Mouse (Mus musculus): ENCODE results near the gene Rpl13a. TPM values are rescaled to one million over a fixed set of nuclear protein-coding genes. Genes with fewer than 3 reads are reported as not detected.

Rpl13a gene
- polyA plus RNA-seq, 1 experiment = 1,205 TPM

- no peak for TF ChIP-seq CTCF (IDR thresholded peaks at IDR 0.05; ENCODE audit: insufficient read depth, low read depth, low read length)
- no peak for TF ChIP-seq POLR2A (IDR thresholded peaks at IDR 0.05; ENCODE audit: insufficient read depth, low read depth, low read length)
- WGBS = 58% methylated on average over 25 of the region's 25 CpGs
- H3K27ac ChIP-seq (ENCODE audit: insufficient read depth, low read depth, low read length) = peak overlapping the region; percentile 13
- H3K4me1 ChIP-seq (ENCODE audit: control insufficient read depth, insufficient read depth, low read length) = peaks cover 7% of the 10 kb centered on the region; the same call in 1 of the 2 replicates
- H3K4me3 ChIP-seq (ENCODE audit: insufficient read depth, low read depth, low read length) = no peak overlapping the region
Measured at GRCm38 (mm10) chr7:45082401-45083299, 45.9 kb downstream of the Rpl13a start.

GRCm38 (mm10) chr7:45081016-45081415 lies 47.5 kb downstream of the Rpl13a start:
- 58% methylated on average over 5 of the region's 5 CpGs for WGBS
- H3K27ac ChIP-seq (ENCODE audit: insufficient read depth, low read depth, low read length) = no peak overlapping the region
- no peak overlapping the region for H3K4me3 ChIP-seq (ENCODE audit: insufficient read depth, low read depth, low read length)
- TF ChIP-seq POLR2A (IDR thresholded peaks at IDR 0.05; ENCODE audit: insufficient read depth, low read depth, low read length) = no peak
- no peak for TF ChIP-seq CTCF (IDR thresholded peaks at IDR 0.05; ENCODE audit: insufficient read depth, low read depth, low read length)
- peaks cover 7% of the 10 kb centered on the region; the same call in 1 of the 2 replicates for H3K4me1 ChIP-seq (ENCODE audit: control insufficient read depth, insufficient read depth, low read length)

GRCm38 (mm10) chr7:45079856-45080255 lies 48.7 kb downstream of the Rpl13a start:
- Histone ChIP-seq H3K4me3 (ENCODE audit: insufficient read depth, low read depth, low read length) (no peak overlapping the region), H3K4me1 (ENCODE audit: control insufficient read depth, insufficient read depth, low read length) (peaks cover 10% of the 10 kb centered on the region; the same call in 1 of the 2 replicates), H3K27ac (ENCODE audit: insufficient read depth, low read depth, low read length) (no peak overlapping the region)
- whole genome bisulfite sequencing = 1% methylated on average over 10 of the region's 10 CpGs
- TF ChIP-seq POLR2A (IDR thresholded peaks at IDR 0.05; ENCODE audit: insufficient read depth, low read depth, low read length) (no peak), CTCF (IDR thresholded peaks at IDR 0.05; ENCODE audit: insufficient read depth, low read depth, low read length) (peak; percentile 89)

GRCm38 (mm10) chr7:45078513-45078912 lies 50.0 kb downstream of the Rpl13a start:
- WGBS = 47% methylated on average over 9 of the region's 9 CpGs
- no peak overlapping the region for H3K27ac ChIP-seq (ENCODE audit: insufficient read depth, low read depth, low read length)
- H3K4me3 ChIP-seq (ENCODE audit: insufficient read depth, low read depth, low read length) = no peak overlapping the region
- TF ChIP-seq CTCF (IDR thresholded peaks at IDR 0.05; ENCODE audit: insufficient read depth, low read depth, low read length) = peak; percentile 42; the same call in 1 of the 2 replicates
- no peak for TF ChIP-seq POLR2A (IDR thresholded peaks at IDR 0.05; ENCODE audit: insufficient read depth, low read depth, low read length)
- peaks cover 10% of the 10 kb centered on the region; the same call in 1 of the 2 replicates for H3K4me1 ChIP-seq (ENCODE audit: control insufficient read depth, insufficient read depth, low read length)

- H3K4me1 ChIP-seq (ENCODE audit: control insufficient read depth, insufficient read depth, low read length) = peaks cover 10% of the 10 kb centered on the region; the same call in 1 of the 2 replicates
- 83% methylated on average over 2 of the region's 2 CpGs for WGBS
- TF ChIP-seq POLR2A (IDR thresholded peaks at IDR 0.05; ENCODE audit: insufficient read depth, low read depth, low read length) (no peak), CTCF (IDR thresholded peaks at IDR 0.05; ENCODE audit: insufficient read depth, low read depth, low read length) (no peak)
- H3K4me3 ChIP-seq (ENCODE audit: insufficient read depth, low read depth, low read length) = no peak overlapping the region
- no peak overlapping the region for H3K27ac ChIP-seq (ENCODE audit: insufficient read depth, low read depth, low read length)
Measured at GRCm38 (mm10) chr7:45077829-45078228, 50.7 kb downstream of the Rpl13a start.

GRCm38 (mm10) chr7:45077322-45077721 lies 51.2 kb downstream of the Rpl13a start:
- TF ChIP-seq POLR2A (IDR thresholded peaks at IDR 0.05; ENCODE audit: insufficient read depth, low read depth, low read length) (no peak), CTCF (IDR thresholded peaks at IDR 0.05; ENCODE audit: insufficient read depth, low read depth, low read length) (no peak)
- H3K4me3 ChIP-seq (ENCODE audit: insufficient read depth, low read depth, low read length) = no peak overlapping the region
- H3K27ac ChIP-seq (ENCODE audit: insufficient read depth, low read depth, low read length) = no peak overlapping the region
- 85% methylated on average over 14 of the region's 14 CpGs for WGBS
- peaks cover 5% of the 10 kb centered on the region; the same call in 1 of the 2 replicates for H3K4me1 ChIP-seq (ENCODE audit: control insufficient read depth, insufficient read depth, low read length)

GRCm38 (mm10) chr7:45076501-45076900 lies 52.1 kb downstream of the Rpl13a start:
- WGBS = 88% methylated on average over 30 of the region's 30 CpGs
- TF ChIP-seq POLR2A (IDR thresholded peaks at IDR 0.05; ENCODE audit: insufficient read depth, low read depth, low read length) = no peak
- no peak for TF ChIP-seq CTCF (IDR thresholded peaks at IDR 0.05; ENCODE audit: insufficient read depth, low read depth, low read length)
- peaks cover 3% of the 10 kb centered on the region; the same call in 1 of the 2 replicates for H3K4me1 ChIP-seq (ENCODE audit: control insufficient read depth, insufficient read depth, low read length)

More at GRCm38 (mm10) chr7:45076501-45076900, 52.1 kb downstream of the Rpl13a start:
- Histone ChIP-seq H3K27ac (ENCODE audit: insufficient read depth, low read depth, low read length) (no peak overlapping the region), H3K4me3 (ENCODE audit: insufficient read depth, low read depth, low read length) (no peak overlapping the region)

Other genes with a start within 250 kb of the Rpl13a start
- gene Med25, start 236.0 kb downstream of the Rpl13a start, polyA plus RNA-seq (2012; ENCODE audit: insufficient read depth, insufficient read length, low replicate concordance, missing spikeins) = not detected in 2 replicates
- gene Fuz, start 232.7 kb downstream of the Rpl13a start, polyA plus RNA-seq (2012; ENCODE audit: insufficient read depth, insufficient read length, low replicate concordance, missing spikeins) = not detected in 2 replicates
- not detected in 2 replicates for gene Ap2a1, start 199.3 kb downstream of the Rpl13a start, polyA plus RNA-seq (2012; ENCODE audit: insufficient read depth, insufficient read length, low replicate concordance, missing spikeins)
- gene Tsks, start 185.6 kb downstream of the Rpl13a start, polyA plus RNA-seq (2012; ENCODE audit: insufficient read depth, insufficient read length, low replicate concordance, missing spikeins) = not detected in 2 replicates
- gene Cpt1c, start 153.9 kb downstream of the Rpl13a start, polyA plus RNA-seq (2012; ENCODE audit: insufficient read depth, insufficient read length, low replicate concordance, missing spikeins) = not detected in 2 replicates
- not detected in 2 replicates for gene Prmt1, start 142.2 kb downstream of the Rpl13a start, polyA plus RNA-seq (2012; ENCODE audit: insufficient read depth, insufficient read length, low replicate concordance, missing spikeins)
- not detected in 2 replicates for gene Irf3, start 131.1 kb downstream of the Rpl13a start, polyA plus RNA-seq (2012; ENCODE audit: insufficient read depth, insufficient read length, low replicate concordance, missing spikeins)
- not detected in 2 replicates for gene Bcl2l12, start 130.0 kb downstream of the Rpl13a start, polyA plus RNA-seq (2012; ENCODE audit: insufficient read depth, insufficient read length, low replicate concordance, missing spikeins)
- not detected in 2 replicates for gene Scaf1, start 112.4 kb downstream of the Rpl13a start, polyA plus RNA-seq (2012; ENCODE audit: insufficient read depth, insufficient read length, low replicate concordance, missing spikeins)
- not detected in 2 replicates for gene Rras, start 110.8 kb downstream of the Rpl13a start, polyA plus RNA-seq (2012; ENCODE audit: insufficient read depth, insufficient read length, low replicate concordance, missing spikeins)
- gene Prr12, start 75.9 kb downstream of the Rpl13a start, polyA plus RNA-seq (2012; ENCODE audit: insufficient read depth, insufficient read length, low replicate concordance, missing spikeins) = not detected in 2 replicates
- gene Nosip, start 66.3 kb downstream of the Rpl13a start, polyA plus RNA-seq (2012; ENCODE audit: insufficient read depth, insufficient read length, low replicate concordance, missing spikeins) = not detected in 2 replicates
- gene Prrg2, start 66.1 kb downstream of the Rpl13a start, polyA plus RNA-seq (2012; ENCODE audit: insufficient read depth, insufficient read length, low replicate concordance, missing spikeins) = not detected in 2 replicates
- gene Rcn3, start 36.5 kb downstream of the Rpl13a start, polyA plus RNA-seq (2012; ENCODE audit: insufficient read depth, insufficient read length, low replicate concordance, missing spikeins) = not detected in 2 replicates
- gene Fcgrt, start 24.9 kb downstream of the Rpl13a start, polyA plus RNA-seq (2012; ENCODE audit: insufficient read depth, insufficient read length, low replicate concordance, missing spikeins) = not detected in 2 replicates
- gene Rps11, start 4.3 kb downstream of the Rpl13a start, polyA plus RNA-seq (2012; ENCODE audit: insufficient read depth, insufficient read length, low replicate concordance, missing spikeins) = 657 TPM in 1 of 2 replicates, not detected in the other
- gene Gm45713, start 7.5 kb upstream of the Rpl13a start, polyA plus RNA-seq (2012; ENCODE audit: insufficient read depth, insufficient read length, low replicate concordance, missing spikeins) = not detected in 2 replicates
- not detected in 2 replicates for gene Flt3l, start 7.7 kb upstream of the Rpl13a start, polyA plus RNA-seq (2012; ENCODE audit: insufficient read depth, insufficient read length, low replicate concordance, missing spikeins)
- gene Pih1d1, start 25.5 kb upstream of the Rpl13a start, polyA plus RNA-seq (2012; ENCODE audit: insufficient read depth, insufficient read length, low replicate concordance, missing spikeins) = not detected in 2 replicates
- not detected in 2 replicates for gene Aldh16a1, start 25.8 kb upstream of the Rpl13a start, polyA plus RNA-seq (2012; ENCODE audit: insufficient read depth, insufficient read length, low replicate concordance, missing spikeins)
- not detected in 2 replicates for gene Slc17a7, start 35.2 kb upstream of the Rpl13a start, polyA plus RNA-seq (2012; ENCODE audit: insufficient read depth, insufficient read length, low replicate concordance, missing spikeins)
- not detected in 2 replicates for gene Gfy, start 50.8 kb upstream of the Rpl13a start, polyA plus RNA-seq (2012; ENCODE audit: insufficient read depth, insufficient read length, low replicate concordance, missing spikeins)
- gene Pth2, start 52.2 kb upstream of the Rpl13a start, polyA plus RNA-seq (2012; ENCODE audit: insufficient read depth, insufficient read length, low replicate concordance, missing spikeins) = not detected in 2 replicates
- gene Ccdc155, start 76.1 kb upstream of the Rpl13a start, polyA plus RNA-seq (2012; ENCODE audit: insufficient read depth, insufficient read length, low replicate concordance, missing spikeins) = not detected in 2 replicates
- not detected in 2 replicates for gene Dkkl1, start 83.4 kb upstream of the Rpl13a start, polyA plus RNA-seq (2012; ENCODE audit: insufficient read depth, insufficient read length, low replicate concordance, missing spikeins)
- gene Tead2, start 87.0 kb upstream of the Rpl13a start, polyA plus RNA-seq (2012; ENCODE audit: insufficient read depth, insufficient read length, low replicate concordance, missing spikeins) = not detected in 2 replicates
- not detected in 2 replicates for gene Cd37, start 110.4 kb upstream of the Rpl13a start, polyA plus RNA-seq (2012; ENCODE audit: insufficient read depth, insufficient read length, low replicate concordance, missing spikeins)
- gene Slc6a16, start 112.3 kb upstream of the Rpl13a start, polyA plus RNA-seq (2012; ENCODE audit: insufficient read depth, insufficient read length, low replicate concordance, missing spikeins) = not detected in 2 replicates
- gene Slc6a21, start 148.8 kb upstream of the Rpl13a start, polyA plus RNA-seq (2012; ENCODE audit: insufficient read depth, insufficient read length, low replicate concordance, missing spikeins) = not detected in 2 replicates
- not detected in 2 replicates for gene Trpm4, start 205.0 kb upstream of the Rpl13a start, polyA plus RNA-seq (2012; ENCODE audit: insufficient read depth, insufficient read length, low replicate concordance, missing spikeins)
- gene Hrc, start 206.5 kb upstream of the Rpl13a start, polyA plus RNA-seq (2012; ENCODE audit: insufficient read depth, insufficient read length, low replicate concordance, missing spikeins) = not detected in 2 replicates
- not detected in 2 replicates for gene Ppfia3, start 238.3 kb upstream of the Rpl13a start, polyA plus RNA-seq (2012; ENCODE audit: insufficient read depth, insufficient read length, low replicate concordance, missing spikeins)
- not detected in 2 replicates for gene Lin7b, start 241.8 kb upstream of the Rpl13a start, polyA plus RNA-seq (2012; ENCODE audit: insufficient read depth, insufficient read length, low replicate concordance, missing spikeins)

Data from olfactory bulb, adult 2 months (tissue).